Mouse (Mus musculus) kidney, embryonic 15.5 days (tissue): Measurements from ENCODE around the gene Ralgapa2. TPM values are rescaled to one million over a fixed set of nuclear protein-coding genes. Genes with fewer than 3 reads are reported as not detected.
A peak's percentile ranks its signal among the peaks of the same experiment; 100 is the strongest.

Experiments used
- ATAC-seq: fragments of 200-750 bp; cut with Nextera tagmentation; replicated peaks from 2 replicates; pipeline ENCODE4 v1.8.0; 2017; ENCODE audit warnings: moderate TSS enrichment; ENCODE audit not compliant: low FRiP score
- H3K27ac ChIP-seq: fragments of 300-500 bp; sonication (generic); 2 replicates; pipeline ENCODE4 v1.5.1; 2015; ENCODE audit warnings: mild to moderate bottlenecking, inconsistent platforms
- H3K27me3 ChIP-seq: fragments of 300-500 bp; sonication (generic); 2 replicates; pipeline ENCODE4 v1.6.1; 2015; ENCODE audit warnings: inconsistent platforms
- H3K36me3 ChIP-seq: fragments of 300-500 bp; sonication (generic); 2 replicates; pipeline ENCODE4 v1.6.1; 2015; ENCODE audit warnings: inconsistent platforms
- H3K4me1 ChIP-seq: fragments of 300-500 bp; sonication (generic); 2 replicates; pipeline ENCODE4 v1.6.1; 2015; ENCODE audit warnings: inconsistent platforms
- H3K4me2 ChIP-seq: fragments of 300-500 bp; sonication (generic); 2 replicates; pipeline ENCODE4 v1.6.1; 2015; ENCODE audit warnings: moderate library complexity, mild to moderate bottlenecking, inconsistent platforms
- H3K4me3 ChIP-seq: fragments of 300-500 bp; sonication (generic); replicated peaks from 2 replicates; pipeline ENCODE4 v1.5.1; 2015; ENCODE audit warnings: mild to moderate bottlenecking, inconsistent platforms
- H3K9ac ChIP-seq: fragments of 300-500 bp; sonication (generic); 2 replicates; pipeline ENCODE4 v1.6.1; 2015; ENCODE audit warnings: mild to moderate bottlenecking, inconsistent platforms
- H3K9me3 ChIP-seq: fragments of 300-500 bp; sonication (generic); replicated peaks from 2 replicates; pipeline ENCODE4 v1.6.1; 2016; ENCODE audit warnings: inconsistent platforms
- WGBS: fragments of 180-500 bp; shearing (Covaris S2); methylation state at CpG from one replicate; pipeline ENCODE4 v1.1.7; 2015; ENCODE audit warnings: mixed read lengths; 5-methylcytosine and 5-hydroxymethylcytosine counted together
- polyA plus RNA-seq: library from polyadenylated mRNA; unstranded; fragments of >200 nt; fragmentation: Nextera tagmentation; extraction: Ambion mirVana; gene quantifications from 2 replicates; pipeline ENCODE4 v1.2.1, GENCODE M21; 2015

Ralgapa2 gene
- polyA plus RNA-seq: 6.7 and 8.7 TPM in 2 replicates

GRCm38 (mm10) chr2:146511911-146512580 lies at the start of gene Ralgapa2:
Ralgapa2 (minus strand) TSS chr2:146512344.
- ATAC-seq: peak; percentile 99
- peaks cover 13% of the 10 kb centered on the region for H3K4me1 ChIP-seq
- peak within 1 kb of the TSS; percentile 81 for H3K9ac ChIP-seq
- H3K27me3 ChIP-seq: no peaks in the 10 kb centered on the region
- H3K9me3 ChIP-seq: no peaks in the 10 kb centered on the region
- H3K4me2 ChIP-seq: peak within 1 kb of the TSS; percentile 74
- peak within 1 kb of the TSS; percentile 75 for H3K4me3 ChIP-seq
- WGBS: under 1% methylated on average over 57 of the region's 57 CpGs
- H3K36me3 ChIP-seq: no peaks in the 10 kb centered on the region
- peak within 1 kb of the TSS; percentile 49; the same call in 1 of the 2 replicates for H3K27ac ChIP-seq

GRCm38 (mm10) chr2:146561505-146561904 lies 49.4 kb upstream of the Ralgapa2 start:
- Histone ChIP-seq H3K27me3 (no peaks in the 10 kb centered on the region), H3K4me2 (no peak overlapping the region), H3K9ac (no peak overlapping the region), H3K27ac (no peak overlapping the region), H3K4me1 (peaks cover 8% of the 10 kb centered on the region; the same call in 1 of the 2 replicates), H3K4me3 (no peak overlapping the region), H3K36me3 (no peaks in the 10 kb centered on the region), H3K9me3 (no peaks in the 10 kb centered on the region)
- no peak for ATAC-seq
- 61% methylated on average over 3 of the region's 3 CpGs for WGBS

- H3K4me1 ChIP-seq: peaks cover 4% of the 10 kb centered on the region; the same call in 1 of the 2 replicates
- ATAC-seq: no peak
- H3K9me3 ChIP-seq: no peaks in the 10 kb centered on the region
- H3K36me3 ChIP-seq: no peaks in the 10 kb centered on the region
- 75% methylated on average over 4 of the region's 4 CpGs for WGBS
- no peak overlapping the region for H3K9ac ChIP-seq
- no peak overlapping the region for H3K4me2 ChIP-seq
- no peak overlapping the region for H3K27ac ChIP-seq
- no peak overlapping the region for H3K4me3 ChIP-seq
- H3K27me3 ChIP-seq: no peaks in the 10 kb centered on the region
Observed at GRCm38 (mm10) chr2:146560633-146561043, 48.5 kb upstream of the Ralgapa2 start.

- no peaks in the 10 kb centered on the region for H3K4me1 ChIP-seq
- H3K4me3 ChIP-seq: no peak overlapping the region
- H3K27me3 ChIP-seq: no peaks in the 10 kb centered on the region
- no peaks in the 10 kb centered on the region for H3K36me3 ChIP-seq
- no peak overlapping the region for H3K4me2 ChIP-seq
- H3K9ac ChIP-seq: no peak overlapping the region
- no peak overlapping the region for H3K27ac ChIP-seq
- no peak for ATAC-seq
- no peaks in the 10 kb centered on the region for H3K9me3 ChIP-seq
Observed at GRCm38 (mm10) chr2:146556148-146556547, 44.0 kb upstream of the Ralgapa2 start.

GRCm38 (mm10) chr2:146555351-146555750 lies 43.2 kb upstream of the Ralgapa2 start:
- Histone ChIP-seq H3K27me3 (no peaks in the 10 kb centered on the region), H3K4me3 (no peak overlapping the region), H3K27ac (no peak overlapping the region), H3K9ac (no peak overlapping the region), H3K4me2 (no peak overlapping the region), H3K9me3 (no peaks in the 10 kb centered on the region), H3K36me3 (no peaks in the 10 kb centered on the region), H3K4me1 (no peaks in the 10 kb centered on the region)
- no peak for ATAC-seq
- 73% methylated on average over 5 of the region's 5 CpGs for WGBS

- no peak overlapping the region for H3K27ac ChIP-seq
- H3K36me3 ChIP-seq: no peaks in the 10 kb centered on the region
- no peak overlapping the region for H3K4me3 ChIP-seq
- 0 out of 2 replicates have a peak, but pooled peaks cover 2% of the 10 kb centered on the region for H3K4me1 ChIP-seq
- no peaks in the 10 kb centered on the region for H3K9me3 ChIP-seq
- 51% methylated on average over 2 of the region's 2 CpGs for WGBS
- no peak for ATAC-seq
- no peak overlapping the region for H3K4me2 ChIP-seq
- H3K27me3 ChIP-seq: no peaks in the 10 kb centered on the region
- H3K9ac ChIP-seq: no peak overlapping the region
Observed at GRCm38 (mm10) chr2:146553701-146554100, 41.6 kb upstream of the Ralgapa2 start.

- ATAC-seq: no peak
- no peaks in the 10 kb centered on the region for H3K27me3 ChIP-seq
- 0 out of 2 replicates have a peak, but pooled peaks cover 2% of the 10 kb centered on the region for H3K4me1 ChIP-seq
- H3K9ac ChIP-seq: no peak overlapping the region
- H3K27ac ChIP-seq: no peak overlapping the region
- H3K4me3 ChIP-seq: no peak overlapping the region
- 62% methylated on average over 4 of the region's 4 CpGs for WGBS
- H3K4me2 ChIP-seq: no peak overlapping the region
- H3K9me3 ChIP-seq: no peaks in the 10 kb centered on the region
- H3K36me3 ChIP-seq: no peaks in the 10 kb centered on the region
Observed at GRCm38 (mm10) chr2:146551818-146552217, 39.7 kb upstream of the Ralgapa2 start.

GRCm38 (mm10) chr2:146549111-146549776 lies 37.1 kb upstream of the Ralgapa2 start:
- Histone ChIP-seq H3K4me1 (0 out of 2 replicates have a peak, but pooled peaks cover 2% of the 10 kb centered on the region), H3K9ac (no peak overlapping the region), H3K9me3 (no peaks in the 10 kb centered on the region), H3K36me3 (no peaks in the 10 kb centered on the region), H3K4me2 (no peak overlapping the region), H3K27me3 (no peaks in the 10 kb centered on the region), H3K27ac (no peak overlapping the region), H3K4me3 (no peak overlapping the region)
- 40% methylated on average over 6 of the region's 6 CpGs for WGBS
- no peak; the same call in 1 of the 2 replicates for ATAC-seq

- Histone ChIP-seq H3K4me3 (no peak overlapping the region), H3K4me2 (no peak overlapping the region), H3K27ac (no peak overlapping the region), H3K9me3 (0 out of 2 replicates have a peak, but pooled peaks cover 4% of the 10 kb centered on the region), H3K36me3 (no peaks in the 10 kb centered on the region), H3K27me3 (no peaks in the 10 kb centered on the region), H3K4me1 (0 out of 2 replicates have a peak, but pooled peaks cover 2% of the 10 kb centered on the region), H3K9ac (no peak overlapping the region)
- WGBS: 51% methylated on average over 1 of the region's 1 CpGs
- ATAC-seq: no peak
Observed at GRCm38 (mm10) chr2:146544155-146544814, 32.1 kb upstream of the Ralgapa2 start.

GRCm38 (mm10) chr2:146533118-146533949 lies 21.2 kb upstream of the Ralgapa2 start:
- no peaks in the 10 kb centered on the region for H3K9me3 ChIP-seq
- no peak overlapping the region for H3K27ac ChIP-seq
- H3K27me3 ChIP-seq: no peaks in the 10 kb centered on the region
- ATAC-seq: no peak
- 64% methylated on average over 8 of the region's 8 CpGs for WGBS
- H3K9ac ChIP-seq: no peak overlapping the region
- no peak overlapping the region for H3K4me2 ChIP-seq
- H3K4me3 ChIP-seq: no peak overlapping the region
- H3K4me1 ChIP-seq: no peaks in the 10 kb centered on the region
- H3K36me3 ChIP-seq: no peaks in the 10 kb centered on the region

GRCm38 (mm10) chr2:146532493-146532892 lies 20.3 kb upstream of the Ralgapa2 start:
- H3K9me3 ChIP-seq: no peaks in the 10 kb centered on the region
- peak; percentile 69; the same call in 1 of the 2 replicates for ATAC-seq
- no peak overlapping the region for H3K9ac ChIP-seq
- H3K27me3 ChIP-seq: no peaks in the 10 kb centered on the region
- H3K27ac ChIP-seq: no peak overlapping the region
- WGBS: 80% methylated on average over 3 of the region's 3 CpGs
- H3K4me1 ChIP-seq: no peaks in the 10 kb centered on the region
- H3K4me2 ChIP-seq: no peak overlapping the region
- no peak overlapping the region for H3K4me3 ChIP-seq
- H3K36me3 ChIP-seq: no peaks in the 10 kb centered on the region
